Mouse (Mus musculus): Measurements from ENCODE around the gene Zfp740. TPM values are rescaled to one million over a fixed set of nuclear protein-coding genes. Genes with fewer than 3 reads are reported as not detected.
A peak's percentile ranks its signal among the peaks of the same experiment; 100 is the strongest.

Zfp740 gene
- polyA plus RNA-seq, 1 experiment from 2014 or later = 90.0 TPM

- WGBS = 23% methylated on average over 21 of the region's 21 CpGs
Measured at GRCm38 (mm10) chr15:102235371-102236027, 32.5 kb downstream of the Zfp740 start.

GRCm38 (mm10) chr15:102238543-102239259 is 35.7 kb downstream of the Zfp740 start:
- 87% methylated on average over 14 of the region's 14 CpGs for WGBS
- Histone ChIP-seq H3K4me3 (no peak overlapping the region), H3K27ac (no peak overlapping the region), H3K27me3 (peaks cover 20% of the 10 kb centered on the region), H3K36me3 (ENCODE audit: poor library complexity, severe bottlenecking) (no peaks in the 10 kb centered on the region), H3K9ac (no peak overlapping the region), H3K4me1 (peaks cover 21% of the 10 kb centered on the region), H3K9me3 (replicated peaks) (no peaks in the 10 kb centered on the region), H3K4me2 (no peak overlapping the region)
- no peak for ATAC-seq

More at GRCm38 (mm10) chr15:102235371-102236027, 32.5 kb downstream of the Zfp740 start:
- Histone ChIP-seq H3K27me3 (no peaks in the 10 kb centered on the region), H3K9ac (peak overlapping the region; percentile 51), H3K36me3 (ENCODE audit: poor library complexity, severe bottlenecking) (no peaks in the 10 kb centered on the region), H3K4me2 (peak overlapping the region; percentile 27; the same call in 1 of the 2 replicates), H3K4me3 (no peak overlapping the region), H3K27ac (no peak overlapping the region), H3K9me3 (replicated peaks) (no peaks in the 10 kb centered on the region), H3K4me1 (peaks cover 13% of the 10 kb centered on the region; the same call in 1 of the 2 replicates)
- no peak; the same call in 1 of the 2 replicates for ATAC-seq

DNA sequence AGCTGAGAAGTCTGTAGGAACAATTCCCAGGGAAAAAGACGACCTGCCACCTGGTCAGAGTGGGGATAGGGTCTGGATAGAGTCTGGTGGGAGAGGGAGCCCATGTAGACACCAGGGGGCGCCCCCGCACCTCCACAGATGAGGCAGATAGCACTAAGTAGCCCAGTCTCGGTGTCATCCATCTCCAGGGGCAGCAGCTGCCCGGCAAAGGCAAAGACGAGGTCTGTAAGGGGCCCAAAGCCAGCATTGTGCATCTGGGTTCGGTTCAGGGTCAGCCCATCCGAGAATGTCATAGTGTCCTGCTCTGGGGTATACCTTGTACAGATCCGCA is 36.2 kb downstream of the Zfp740 start:
- Histone ChIP-seq H3K27me3 (peaks cover 25% of the 10 kb centered on the region), H3K4me3 (no peak overlapping the region), H3K4me1 (peaks cover 21% of the 10 kb centered on the region), H3K27ac (no peak overlapping the region), H3K36me3 (ENCODE audit: poor library complexity, severe bottlenecking) (no peaks in the 10 kb centered on the region), H3K9ac (no peak overlapping the region), H3K4me2 (no peak overlapping the region), H3K9me3 (replicated peaks) (no peaks in the 10 kb centered on the region)
- peak; percentile 77 for ATAC-seq
- WGBS = 11% methylated on average over 9 of the region's 9 CpGs

DNA sequence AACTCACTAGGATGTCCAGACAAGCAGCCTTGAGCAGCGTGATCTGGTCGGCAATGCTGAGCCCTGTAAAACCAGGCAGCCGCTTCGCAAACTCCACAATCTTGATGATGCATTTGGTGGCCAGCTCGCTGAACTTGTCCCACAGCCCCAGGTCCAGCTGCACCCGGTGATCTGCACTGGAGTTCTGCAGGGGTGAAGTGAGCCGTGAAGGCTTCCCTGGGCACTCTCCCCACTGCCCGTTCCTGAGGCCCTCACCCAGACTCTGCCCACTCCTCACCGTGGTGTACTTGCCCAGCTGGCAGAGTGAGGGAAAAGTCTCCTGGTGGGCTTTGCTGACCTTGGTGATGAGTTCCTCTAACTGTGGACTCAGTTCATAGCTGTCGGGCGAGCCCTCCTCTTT is 36.8 kb downstream of the Zfp740 start:
- H3K9ac ChIP-seq = no peak overlapping the region
- no peak overlapping the region for H3K27ac ChIP-seq
- H3K27me3 ChIP-seq = peaks cover 31% of the 10 kb centered on the region
- H3K9me3 ChIP-seq (replicated peaks) = no peaks in the 10 kb centered on the region
- peaks cover 24% of the 10 kb centered on the region for H3K4me1 ChIP-seq
- H3K4me3 ChIP-seq = no peak overlapping the region
- no peak for ATAC-seq
- H3K4me2 ChIP-seq = no peak overlapping the region
- 79% methylated on average over 11 of the region's 11 CpGs for WGBS
- H3K36me3 ChIP-seq (ENCODE audit: poor library complexity, severe bottlenecking) = no peaks in the 10 kb centered on the region

- no peak for ATAC-seq
- 72% methylated on average over 4 of the region's 4 CpGs for WGBS
- Histone ChIP-seq H3K4me2 (no peak overlapping the region), H3K4me1 (peaks cover 25% of the 10 kb centered on the region), H3K27ac (no peak overlapping the region), H3K36me3 (ENCODE audit: poor library complexity, severe bottlenecking) (no peaks in the 10 kb centered on the region), H3K4me3 (no peak overlapping the region), H3K9ac (no peak overlapping the region), H3K27me3 (peaks cover 39% of the 10 kb centered on the region), H3K9me3 (replicated peaks) (no peaks in the 10 kb centered on the region)
Measured at GRCm38 (mm10) chr15:102240607-102241006, 37.6 kb downstream of the Zfp740 start.

DNA sequence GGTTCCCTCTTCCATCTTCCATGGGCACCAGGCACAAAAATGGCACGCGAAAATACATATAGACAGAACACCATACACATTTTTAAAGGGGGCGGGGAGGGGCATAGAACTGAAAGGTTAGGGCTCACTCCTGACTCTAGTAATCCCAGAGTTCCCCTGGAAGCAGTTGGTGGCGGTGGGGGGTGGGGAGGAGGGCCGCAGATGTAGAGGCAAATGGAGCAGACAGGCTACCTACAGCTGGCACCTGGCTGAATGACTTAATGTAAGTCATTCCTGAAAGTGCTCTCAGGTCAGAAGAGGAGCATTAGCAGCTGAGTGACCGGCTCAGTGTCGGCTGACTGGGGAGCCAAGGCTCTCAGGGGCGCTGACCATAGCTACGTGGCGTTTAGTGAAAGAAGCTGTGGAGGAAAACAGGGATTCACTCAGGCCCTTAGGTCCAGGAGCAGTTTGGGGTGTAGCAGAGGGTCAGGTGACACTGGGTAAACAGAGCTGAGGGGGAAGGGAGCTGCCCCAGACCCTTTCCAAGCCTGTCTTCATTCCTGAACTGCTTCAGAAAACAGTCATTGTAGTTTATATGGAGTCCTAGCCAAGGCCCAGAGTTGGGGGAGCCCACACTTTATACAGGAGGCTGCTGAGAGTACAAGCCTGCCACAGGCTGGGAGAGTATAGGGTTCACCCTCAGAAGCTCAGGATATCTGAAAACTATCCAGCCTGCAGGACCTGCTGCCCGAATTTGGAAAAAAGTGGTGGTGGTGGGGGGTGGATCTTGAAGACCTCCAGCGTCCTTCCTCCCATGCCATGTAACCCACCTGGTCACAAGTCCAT is 39.6 kb downstream of the Zfp740 start:
- Histone ChIP-seq H3K4me3 (no peak overlapping the region), H3K9ac (0 out of 2 replicates have a peak overlapping the region, but pooled peaks have one; percentile 37), H3K27ac (no peak overlapping the region), H3K9me3 (replicated peaks) (no peaks in the 10 kb centered on the region), H3K4me2 (no peak overlapping the region), H3K4me1 (peaks cover 37% of the 10 kb centered on the region), H3K36me3 (ENCODE audit: poor library complexity, severe bottlenecking) (no peaks in the 10 kb centered on the region), H3K27me3 (peaks cover 49% of the 10 kb centered on the region)
- WGBS = 28% methylated on average over 12 of the region's 12 CpGs
- ATAC-seq = no peak

DNA sequence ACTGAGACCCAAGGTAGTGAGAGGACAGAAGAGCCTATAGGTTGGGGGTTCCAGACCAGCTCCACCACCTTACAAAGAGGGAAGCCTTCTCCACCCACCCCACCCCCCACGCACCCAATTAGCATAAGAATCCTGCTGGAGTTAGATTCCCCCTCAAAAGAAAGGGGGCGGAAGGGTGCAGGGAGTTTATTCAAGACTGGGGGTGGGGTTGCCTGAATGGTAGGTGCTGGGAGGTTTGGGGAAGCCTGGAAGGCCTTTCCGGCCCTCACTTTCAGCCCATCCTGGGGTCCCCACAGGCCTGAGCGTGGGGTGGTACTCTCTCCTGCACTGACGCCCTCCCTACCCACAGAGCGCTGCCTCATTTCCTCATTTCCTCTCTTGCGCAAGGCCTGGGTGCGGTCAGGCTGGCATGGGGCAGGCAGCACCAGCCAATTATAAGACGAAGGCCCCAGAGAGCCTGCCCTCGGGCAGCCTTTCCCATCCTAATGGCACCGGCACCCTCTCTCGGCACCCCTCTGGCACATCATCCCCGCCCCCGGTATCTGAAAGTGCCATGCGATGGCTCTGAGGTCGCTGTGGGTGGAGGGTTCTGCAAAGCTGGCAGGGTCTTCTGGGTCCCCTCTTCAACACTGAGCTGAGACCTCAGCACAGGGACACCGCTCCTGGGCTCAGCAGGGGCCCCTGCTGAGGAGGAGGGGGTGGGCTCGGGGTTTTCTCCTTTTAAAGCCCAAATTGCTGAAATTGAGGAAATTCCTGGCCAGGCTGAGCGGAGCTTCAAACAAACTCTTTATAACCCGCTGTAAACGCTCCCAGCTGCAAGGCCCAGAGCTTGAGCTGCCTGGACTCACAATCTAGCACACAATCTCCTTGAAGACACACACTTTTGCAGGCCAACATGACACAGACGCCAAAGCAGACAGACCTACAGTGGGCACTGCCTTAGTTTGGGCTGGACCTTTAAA is 40.5 kb downstream of the Zfp740 start:
- no peak overlapping the region for H3K27ac ChIP-seq
- WGBS = 9% methylated on average over 22 of the region's 22 CpGs
- H3K9ac ChIP-seq = peak overlapping the region; percentile 37
- peak overlapping the region; percentile 24; the same call in 1 of the 2 replicates for H3K4me2 ChIP-seq
- H3K4me1 ChIP-seq = peaks cover 46% of the 10 kb centered on the region
- H3K4me3 ChIP-seq = peak overlapping the region; percentile 9; the same call in 1 of the 2 replicates
- no peaks in the 10 kb centered on the region for H3K36me3 ChIP-seq (ENCODE audit: poor library complexity, severe bottlenecking)
- H3K27me3 ChIP-seq = peaks cover 54% of the 10 kb centered on the region
- ATAC-seq = no peak
- no peaks in the 10 kb centered on the region for H3K9me3 ChIP-seq (replicated peaks)

GRCm38 (mm10) chr15:102244306-102245191 is 41.5 kb downstream of the Zfp740 start:
- Histone ChIP-seq H3K9me3 (replicated peaks) (no peaks in the 10 kb centered on the region), H3K27ac (no peak overlapping the region), H3K4me1 (peaks cover 52% of the 10 kb centered on the region), H3K9ac (peak overlapping the region; percentile 43; the same call in 1 of the 2 replicates), H3K27me3 (peaks cover 65% of the 10 kb centered on the region), H3K4me2 (peak overlapping the region; percentile 97), H3K4me3 (peak overlapping the region; percentile 57), H3K36me3 (ENCODE audit: poor library complexity, severe bottlenecking) (no peaks in the 10 kb centered on the region)
- WGBS = 13% methylated on average over 19 of the region's 19 CpGs
- no peak for ATAC-seq

- H3K27me3 ChIP-seq = peaks cover 73% of the 10 kb centered on the region
- peak overlapping the region; percentile 69 for H3K9ac ChIP-seq
- no peak overlapping the region for H3K27ac ChIP-seq
- WGBS = 7% methylated on average over 14 of the region's 14 CpGs
- no peaks in the 10 kb centered on the region for H3K36me3 ChIP-seq (ENCODE audit: poor library complexity, severe bottlenecking)
- peaks cover 56% of the 10 kb centered on the region for H3K4me1 ChIP-seq
- H3K4me2 ChIP-seq = peak overlapping the region; percentile 97
- no peak for ATAC-seq
- H3K9me3 ChIP-seq (replicated peaks) = no peaks in the 10 kb centered on the region
- H3K4me3 ChIP-seq = peak overlapping the region; percentile 57
Measured at GRCm38 (mm10) chr15:102245461-102245881, 42.4 kb downstream of the Zfp740 start.

GRCm38 (mm10) chr15:102245891-102246741 is 43.1 kb downstream of the Zfp740 start:
- no peaks in the 10 kb centered on the region for H3K9me3 ChIP-seq (replicated peaks)
- no peaks in the 10 kb centered on the region for H3K36me3 ChIP-seq (ENCODE audit: poor library complexity, severe bottlenecking)
- ATAC-seq = peak; percentile 86
- peak overlapping the region; percentile 72 for H3K27ac ChIP-seq
- H3K4me1 ChIP-seq = peaks cover 56% of the 10 kb centered on the region
- H3K4me2 ChIP-seq = peak overlapping the region; percentile 97
- peak overlapping the region; percentile 57 for H3K4me3 ChIP-seq
- whole genome bisulfite sequencing = under 1% methylated on average over 36 of the region's 44 CpGs
- H3K27me3 ChIP-seq = peaks cover 77% of the 10 kb centered on the region
- peak overlapping the region; percentile 69 for H3K9ac ChIP-seq
